Mouse (Mus musculus) liver, embryonic 11.5 days (tissue): Measurements from ENCODE around the gene Zfpl1. TPM values are rescaled to one million over a fixed set of nuclear protein-coding genes. Genes with fewer than 3 reads are reported as not detected.

Experiments used
- ATAC-seq: fragments of 200-750 bp; cut with Nextera tagmentation; replicated peaks from 2 replicates; pipeline ENCODE4 v1.8.0; 2017; ENCODE audit warnings: moderate number of reproducible peaks, mild to moderate bottlenecking, moderate TSS enrichment, moderate library complexity; ENCODE audit not compliant: low FRiP score
- DNase-seq: peaks from one replicate; pipeline ENCODE4 v3.0.0-alpha.2; 2017; ENCODE audit warnings: low spot score
- H3K27ac ChIP-seq: fragments of 300-500 bp; sonication (generic); 2 replicates; pipeline ENCODE4 v1.5.1; 2014; ENCODE audit warnings: mild to moderate bottlenecking, low read depth, low read length, control low read depth
- H3K27me3 ChIP-seq: fragments of 300-500 bp; sonication (generic); replicated peaks from 2 replicates; pipeline ENCODE4 v1.6.1; 2014; ENCODE audit warnings: low read length, mixed read lengths; ENCODE audit not compliant: control insufficient read depth, insufficient read depth
- H3K36me3 ChIP-seq: fragments of 300-500 bp; sonication (generic); 2 replicates; pipeline ENCODE4 v1.6.1; 2014; ENCODE audit warnings: mild to moderate bottlenecking, low read length, moderate library complexity, mixed read lengths; ENCODE audit not compliant: control insufficient read depth, insufficient read depth
- H3K4me1 ChIP-seq: fragments of 300-500 bp; sonication (generic); replicated peaks from 2 replicates; pipeline ENCODE4 v1.6.1; 2014; ENCODE audit warnings: low read length, mixed read lengths; ENCODE audit not compliant: control insufficient read depth, insufficient read depth
- H3K4me2 ChIP-seq: fragments of 300-500 bp; sonication (generic); 2 replicates; pipeline ENCODE4 v1.6.1; 2014; ENCODE audit warnings: mild to moderate bottlenecking, control low read depth, moderate library complexity
- H3K4me3 ChIP-seq: fragments of 300-500 bp; sonication (generic); 2 replicates; pipeline ENCODE4 v1.5.1; 2014; ENCODE audit warnings: low read depth, low read length, control low read depth
- H3K9ac ChIP-seq: fragments of 300-500 bp; sonication (generic); 2 replicates; pipeline ENCODE4 v1.6.1; 2014; ENCODE audit warnings: low read depth, low read length, control low read depth
- H3K9me3 ChIP-seq: fragments of 300-500 bp; sonication (generic); 2 replicates; pipeline ENCODE4 v1.6.1; 2016; ENCODE audit warnings: low read length, inconsistent platforms, mixed read lengths; ENCODE audit not compliant: control insufficient read depth
- WGBS: fragments of 180-500 bp; shearing (Covaris S2); extraction: QIAGEN DNeasy Blood & Tissue Kit; methylation state at CpG from one replicate; pipeline ENCODE4 v1.1.7; 2014; 5-methylcytosine and 5-hydroxymethylcytosine counted together
- polyA plus RNA-seq: library from polyadenylated mRNA; unstranded; fragments of >200 nt; fragmentation: Nextera tagmentation; extraction: Ambion mirVana; gene quantifications from 2 replicates; pipeline ENCODE4 v1.2.1, GENCODE M21; 2014

The Zfpl1 gene
- polyA plus RNA-seq, 1 experiment from 2014 or later = 52.3 TPM

- H3K4me2 ChIP-seq = no peak within 1 kb of the TSS
- ATAC-seq = no peak
- no peak within 1 kb of the TSS for H3K9ac ChIP-seq
- no peak for DNase-seq
- H3K9me3 ChIP-seq = no peaks in the 10 kb centered on the region
- H3K36me3 ChIP-seq = peaks cover 17% of the 10 kb centered on the region
- 86% methylated on average over 9 of the region's 9 CpGs for WGBS
- H3K27me3 ChIP-seq = no peaks in the 10 kb centered on the region
- H3K27ac ChIP-seq = no peak within 1 kb of the TSS
- H3K4me1 ChIP-seq = peaks cover 10% of the 10 kb centered on the region
- H3K4me3 ChIP-seq = no peak within 1 kb of the TSS; the same call in 1 of the 2 replicates
These were observed 2.6 kb downstream of the Zfpl1 start, which contains the start of gene Gm28374 for GRCm38 (mm10) chr19:6082156-6082555. Gene Gm28374 (minus strand): TSS chr19:6082256.

GRCm38 (mm10) chr19:6079983-6080480 is 4.7 kb downstream of the Zfpl1 start, which contains the start of gene Tmem262:
Gene Tmem262 (plus strand): TSS chr19:6080033.
- Histone ChIP-seq H3K4me3 (no peak within 1 kb of the TSS), H3K36me3 (peaks cover 18% of the 10 kb centered on the region), H3K27me3 (no peaks in the 10 kb centered on the region), H3K4me1 (peaks cover 13% of the 10 kb centered on the region), H3K4me2 (no peak within 1 kb of the TSS), H3K9ac (no peak within 1 kb of the TSS), H3K27ac (no peak within 1 kb of the TSS), H3K9me3 (no peaks in the 10 kb centered on the region)
- 90% methylated on average over 12 of the region's 12 CpGs for WGBS
- DNase-seq (no peak), ATAC-seq (no peak)

- H3K4me3 ChIP-seq = peak within 1 kb of the TSS; percentile 74
- peak within 1 kb of the TSS; percentile 80 for H3K4me2 ChIP-seq
- H3K27ac ChIP-seq = peak within 1 kb of the TSS; percentile 50
- H3K9ac ChIP-seq = peak within 1 kb of the TSS; percentile 73
- H3K4me1 ChIP-seq = peaks cover 6% of the 10 kb centered on the region
- WGBS = under 1% methylated on average over 33 of the region's 33 CpGs
- peaks cover 23% of the 10 kb centered on the region for H3K36me3 ChIP-seq
- peak; percentile 84 for ATAC-seq
- H3K27me3 ChIP-seq = no peaks in the 10 kb centered on the region
- no peaks in the 10 kb centered on the region for H3K9me3 ChIP-seq
- DNase-seq = peak; percentile 90
These were observed 8.0 kb downstream of the Zfpl1 start, which contains the start of gene Vps51 for GRCm38 (mm10) chr19:6076564-6077393. Gene Vps51 (minus strand): TSS chr19:6077231.

GRCm38 (mm10) chr19:6073889-6074288 is 10.9 kb downstream of the Zfpl1 start:
- no peak overlapping the region for H3K9ac ChIP-seq
- no peak overlapping the region for H3K27ac ChIP-seq
- 90% methylated on average over 5 of the region's 5 CpGs for WGBS
- H3K36me3 ChIP-seq = peaks cover 27% of the 10 kb centered on the region
- no peaks in the 10 kb centered on the region for H3K9me3 ChIP-seq
- DNase-seq (no peak), ATAC-seq (no peak)
- H3K4me1 ChIP-seq = peaks cover 6% of the 10 kb centered on the region
- H3K27me3 ChIP-seq = no peaks in the 10 kb centered on the region
- H3K4me3 ChIP-seq = no peak overlapping the region
- H3K4me2 ChIP-seq = no peak overlapping the region

- H3K9ac ChIP-seq = no peak overlapping the region
- H3K4me2 ChIP-seq = no peak overlapping the region
- H3K27ac ChIP-seq = no peak overlapping the region
- DNase-seq = no peak
- no peaks in the 10 kb centered on the region for H3K27me3 ChIP-seq
- no peak for ATAC-seq
- WGBS = 92% methylated on average over 19 of the region's 19 CpGs
- H3K4me3 ChIP-seq = no peak overlapping the region
- H3K36me3 ChIP-seq = peaks cover 30% of the 10 kb centered on the region
- peaks cover 16% of the 10 kb centered on the region for H3K4me1 ChIP-seq
- H3K9me3 ChIP-seq = no peaks in the 10 kb centered on the region
These were observed 13.5 kb downstream of the Zfpl1 start for GRCm38 (mm10) chr19:6071261-6071660.

GRCm38 (mm10) chr19:6070571-6071250 is 14.0 kb downstream of the Zfpl1 start:
- no peak overlapping the region for H3K27ac ChIP-seq
- no peak for ATAC-seq
- H3K4me1 ChIP-seq = peaks cover 14% of the 10 kb centered on the region
- peaks cover 30% of the 10 kb centered on the region for H3K36me3 ChIP-seq
- 87% methylated on average over 31 of the region's 31 CpGs for WGBS
- H3K4me2 ChIP-seq = no peak overlapping the region
- no peaks in the 10 kb centered on the region for H3K27me3 ChIP-seq
- no peak overlapping the region for H3K9ac ChIP-seq
- no peak overlapping the region for H3K4me3 ChIP-seq
- H3K9me3 ChIP-seq = no peaks in the 10 kb centered on the region
- no peak for DNase-seq

GRCm38 (mm10) chr19:6069851-6070250 is 14.9 kb downstream of the Zfpl1 start:
- no peaks in the 10 kb centered on the region for H3K9me3 ChIP-seq
- no peak overlapping the region for H3K9ac ChIP-seq
- peaks cover 14% of the 10 kb centered on the region for H3K4me1 ChIP-seq
- H3K4me3 ChIP-seq = no peak overlapping the region
- 0 out of 2 replicates have a peak overlapping the region, but pooled peaks have one; percentile 43 for H3K27ac ChIP-seq
- WGBS = 90% methylated on average over 10 of the region's 10 CpGs
- H3K27me3 ChIP-seq = no peaks in the 10 kb centered on the region
- no peak overlapping the region for H3K4me2 ChIP-seq
- H3K36me3 ChIP-seq = peaks cover 27% of the 10 kb centered on the region
- no peak for DNase-seq
- ATAC-seq = no peak

GRCm38 (mm10) chr19:6068951-6069350 is 15.8 kb downstream of the Zfpl1 start:
- Histone ChIP-seq H3K36me3 (peaks cover 24% of the 10 kb centered on the region), H3K27ac (no peak overlapping the region), H3K4me1 (peaks cover 14% of the 10 kb centered on the region), H3K27me3 (no peaks in the 10 kb centered on the region), H3K4me2 (no peak overlapping the region), H3K9me3 (no peaks in the 10 kb centered on the region), H3K9ac (no peak overlapping the region), H3K4me3 (no peak overlapping the region; the same call in 1 of the 2 replicates)
- ATAC-seq = no peak
- no peak for DNase-seq
- WGBS = 83% methylated on average over 4 of the region's 4 CpGs
